Mouse (Mus musculus): Measurements from ENCODE around the gene Kif3a.

- TF ChIP-seq CTCF (IDR thresholded peaks at IDR 0.05; ENCODE audit: insufficient read depth, low read depth, low read length) (no peak), POLR2A (IDR thresholded peaks at IDR 0.05; ENCODE audit: insufficient read depth, low read depth, low read length) (no peak)
These were observed 42.5 kb downstream of the Kif3a start for GRCm38 (mm10) chr11:53609672-53610071.
